Mouse (Mus musculus): Measurements from ENCODE around the gene Sncb. TPM values are rescaled to one million over a fixed set of nuclear protein-coding genes. Genes with fewer than 3 reads are reported as not detected.

Sncb gene
- polyA plus RNA-seq (2017; shearing (Covaris generic)): 0.40 TPM

GRCm38 (mm10) chr13:54766192-54766768 lies at the start of gene Sncb:
Gene Sncb (minus strand): TSS chr13:54766595.

GRCm38 (mm10) chr13:54788740-54789560 lies 22.6 kb upstream of the Sncb start, which contains the start of gene Tspan17:
Gene Tspan17 (plus strand): TSS chr13:54789377.

GRCm38 (mm10) chr13:54783698-54784097 lies 17.3 kb upstream of the Sncb start, which contains the start of gene Eif4e1b:
Gene Eif4e1b (plus strand): TSS chr13:54783998.

GRCm38 (mm10) chr13:54749864-54750411 lies 16.5 kb downstream of the Sncb start, which contains the start of gene Gprin1:
Gene Gprin1 (minus strand): TSS chr13:54749874.

Other genes starting within 250 kb of the Sncb start
- gene 4833439L19Rik, start 201.2 kb downstream of the Sncb start, polyA plus RNA-seq (2017; shearing (Covaris generic)): 87.5 TPM
- 12.0 TPM for gene Arl10, start 191.6 kb downstream of the Sncb start, polyA plus RNA-seq (2017; shearing (Covaris generic))
- 53.7 TPM for gene Nop16, start 176.5 kb downstream of the Sncb start, polyA plus RNA-seq (2017; shearing (Covaris generic))
- gene Higd2a, start 176.4 kb downstream of the Sncb start, polyA plus RNA-seq (2017; shearing (Covaris generic)): 190 TPM
- gene Cltb, start 155.3 kb downstream of the Sncb start, polyA plus RNA-seq (2017; shearing (Covaris generic)): 35.1 TPM
- 105 TPM for gene Faf2, start 144.8 kb downstream of the Sncb start, polyA plus RNA-seq (2017; shearing (Covaris generic))
- 54.9 TPM for gene Rnf44, start 72.7 kb downstream of the Sncb start, polyA plus RNA-seq (2017; shearing (Covaris generic))
- not detected for gene Cdhr2, start 65.1 kb downstream of the Sncb start, polyA plus RNA-seq (2017; shearing (Covaris generic))
- not detected for gene Gprin1, start 16.7 kb downstream of the Sncb start, polyA plus RNA-seq (2017; shearing (Covaris generic))
- gene Eif4e1b, start 17.4 kb upstream of the Sncb start, polyA plus RNA-seq (2017; shearing (Covaris generic)): not detected
- gene Tspan17, start 22.8 kb upstream of the Sncb start, polyA plus RNA-seq (2017; shearing (Covaris generic)): 6.8 TPM
- not detected for gene Unc5a, start 182.8 kb upstream of the Sncb start, polyA plus RNA-seq (2017; shearing (Covaris generic))